Mouse (Mus musculus): Measurements from ENCODE around the gene Cdk2.

GRCm38 (mm10) chr10:128731992-128732391, 27.2 kb upstream of the Cdk2 start:
- no peak for TF ChIP-seq POLR2A (IDR thresholded peaks at IDR 0.05; ENCODE audit: extremely low read depth, insufficient read depth, low read length)
- TF ChIP-seq CTCF (IDR thresholded peaks at IDR 0.05; ENCODE audit: low read depth, low read length): no peak

All from liver, adult 2 months (tissue).